Mouse (Mus musculus) cerebellum, adult 2 months (tissue): ENCODE data around the gene Mgat4e.

Experiments used
- CTCF ChIP-seq: fragments of 200-500 bp; IDR thresholded peaks from 2 replicates; pipeline ENCODE4 v1.5.1; 2011; ENCODE audit warnings: low read depth, mild to moderate bottlenecking, control low read depth, low read length, moderate library complexity, borderline replicate concordance; ENCODE audit not compliant: insufficient read depth
- POLR2A ChIP-seq: fragments of 200-500 bp; IDR thresholded peaks from 2 replicates; pipeline ENCODE4 v1.6.1; 2011; ENCODE audit warnings: low read length, control low read depth, borderline replicate concordance; ENCODE audit not compliant: insufficient read depth

DNA sequence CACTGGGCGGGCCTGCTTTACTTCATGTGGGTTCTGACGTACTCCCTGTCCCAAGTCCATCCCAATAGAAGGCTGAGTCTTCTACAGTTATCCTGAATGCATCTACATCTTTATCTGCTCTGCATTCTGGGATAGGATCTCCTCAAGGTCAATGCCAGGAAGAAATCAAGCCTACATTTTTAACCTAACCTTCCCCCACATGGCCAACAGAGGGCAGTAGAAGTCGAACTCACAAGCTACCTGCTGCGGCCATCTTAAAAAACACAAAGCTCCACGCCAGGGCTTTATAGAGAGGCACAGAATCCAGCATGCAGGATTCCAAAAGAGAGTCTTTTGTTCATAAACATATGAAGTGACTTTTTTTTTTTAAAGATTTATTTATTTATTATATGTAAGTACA is 25.1 kb downstream of the Mgat4e start:
- TF ChIP-seq POLR2A (no peak), CTCF (0 out of 2 replicates have a peak, but pooled peaks have one; percentile 1)
